Mouse (Mus musculus) left cerebral cortex, postnatal 10 days (tissue): ENCODE measurements at regions not wholly inside any gene's neighbourhood (a gene's known extent, or its start where the extent isn't known, plus 50 kb on each side); places are given as distances from the start of the nearest gene placed in this dataset. TPM values are rescaled to one million over a fixed set of nuclear protein-coding genes. Genes with fewer than 3 reads are reported as not detected.

Source experiments
- microRNA-seq: library from miRNA; unstranded; fragments of <30 nt; microRNA quantifications from one replicate; pipeline ENCODE4 v1.2.0, GENCODE M21; 2022

Small RNA genes lying in the stretch of these regions (microRNA-seq; reads per million reads assigned to microRNA genes)
- not detected for gene Mir8099-2
